Mouse (Mus musculus) myocyte (in vitro differentiated cells): ENCODE results near the gene Rnd2. TPM values are rescaled to one million over a fixed set of nuclear protein-coding genes. Genes with fewer than 3 reads are reported as not detected.
A peak's percentile ranks its signal among the peaks of the same experiment; 100 is the strongest.

ENCODE experiments used
- H3K27me3 ChIP-seq: one replicate; pipeline ENCODE4 v1.6.1; 2011; ENCODE audit not compliant: control insufficient read depth, insufficient read depth, insufficient read length
- H3K36me3 ChIP-seq: one replicate; pipeline ENCODE4 v1.6.1; 2011; ENCODE audit not compliant: control insufficient read depth, insufficient read depth
- H3K4me2 ChIP-seq: one replicate; pipeline ENCODE4 v1.6.1; 2011; ENCODE audit warnings: low read depth, control low read depth
- H3K4me3 ChIP-seq: one replicate; pipeline ENCODE4 v1.5.1; 2011; ENCODE audit warnings: mild to moderate bottlenecking, control low read depth, moderate library complexity
- H3K79me2 ChIP-seq: one replicate; pipeline ENCODE4 v1.6.1; 2011; ENCODE audit not compliant: control insufficient read depth, insufficient read depth
- H3ac ChIP-seq: one replicate; pipeline ENCODE4 v1.6.1; 2011; ENCODE audit not compliant: control insufficient read depth, insufficient read length
- CEBPB ChIP-seq: IDR thresholded peaks from 2 replicates; pipeline ENCODE4 v1.6.1; 2011; ENCODE audit warnings: mild to moderate bottlenecking, moderate library complexity; ENCODE audit not compliant: poor library complexity, insufficient read depth, severe bottlenecking
- E2F4 ChIP-seq: IDR thresholded peaks from one replicate; pipeline ENCODE4 v1.6.1; 2011; ENCODE audit warnings: mild to moderate bottlenecking, control low read depth, moderate library complexity; ENCODE audit not compliant: insufficient read depth
- MAX ChIP-seq: IDR thresholded peaks from one replicate; pipeline ENCODE4 v1.6.1; 2011; ENCODE audit warnings: low read depth, mild to moderate bottlenecking, control low read depth
- MYOD1 ChIP-seq, 3 experiments: IDR thresholded peaks; one replicate each; pipeline ENCODE4 v1.6.1; 2011; ENCODE audit warnings: control low read depth in 2 of 3, low read depth in 2 of 3, mild to moderate bottlenecking in 2 of 3, moderate library complexity in 1 of 3; ENCODE audit not compliant: insufficient read length in 2 of 3, control insufficient read depth in 1 of 3
- MYOG ChIP-seq, 3 experiments: IDR thresholded peaks; one replicate each; pipeline ENCODE4 v1.6.1; 2011; ENCODE audit warnings: control low read depth in 2 of 3, low read depth in 2 of 3, mild to moderate bottlenecking in 2 of 3; ENCODE audit not compliant: insufficient read length in 2 of 3, control insufficient read depth in 1 of 3, insufficient read depth in 1 of 3
- POLR2A ChIP-seq: IDR thresholded peaks from one replicate; pipeline ENCODE4 v1.6.1; 2011; ENCODE audit warnings: low read depth, mild to moderate bottlenecking, control low read depth, moderate library complexity; ENCODE audit not compliant: insufficient read length
- POLR2AphosphoS2 ChIP-seq: IDR thresholded peaks from one replicate; pipeline ENCODE4 v1.6.1; 2011; ENCODE audit warnings: low read depth, control low read depth; ENCODE audit not compliant: insufficient read length
- REST ChIP-seq: IDR thresholded peaks from one replicate; pipeline ENCODE4 v1.6.1; 2011; ENCODE audit warnings: mild to moderate bottlenecking, control low read depth, moderate library complexity; ENCODE audit not compliant: insufficient read depth, insufficient read length
- SRF ChIP-seq: IDR thresholded peaks from one replicate; pipeline ENCODE4 v1.6.1; 2011; ENCODE audit warnings: low read depth; ENCODE audit not compliant: control insufficient read depth, insufficient read length
- TCF12 ChIP-seq: IDR thresholded peaks from one replicate; pipeline ENCODE4 v1.6.1; 2011; ENCODE audit warnings: mild to moderate bottlenecking, control low read depth; ENCODE audit not compliant: poor library complexity, insufficient read depth, severe bottlenecking
- TCF3 ChIP-seq: IDR thresholded peaks from one replicate; pipeline ENCODE4 v1.6.1; 2011; ENCODE audit warnings: low read depth, control low read depth; ENCODE audit not compliant: insufficient read length
- USF1 ChIP-seq: IDR thresholded peaks from one replicate; pipeline ENCODE4 v1.6.1; 2011; ENCODE audit warnings: low read depth, mild to moderate bottlenecking, control low read depth, moderate library complexity
- polyA plus RNA-seq: library from polyadenylated mRNA; unstranded; fragments of >200 nt; fragmentation: generic; extraction: Trizol; gene quantifications from one replicate; pipeline ENCODE4 v1.2.1, GENCODE M21; 2012; ENCODE audit warnings: missing spikeins

The Rnd2 gene
- polyA plus RNA-seq, result 20.9 TPM

DNA sequence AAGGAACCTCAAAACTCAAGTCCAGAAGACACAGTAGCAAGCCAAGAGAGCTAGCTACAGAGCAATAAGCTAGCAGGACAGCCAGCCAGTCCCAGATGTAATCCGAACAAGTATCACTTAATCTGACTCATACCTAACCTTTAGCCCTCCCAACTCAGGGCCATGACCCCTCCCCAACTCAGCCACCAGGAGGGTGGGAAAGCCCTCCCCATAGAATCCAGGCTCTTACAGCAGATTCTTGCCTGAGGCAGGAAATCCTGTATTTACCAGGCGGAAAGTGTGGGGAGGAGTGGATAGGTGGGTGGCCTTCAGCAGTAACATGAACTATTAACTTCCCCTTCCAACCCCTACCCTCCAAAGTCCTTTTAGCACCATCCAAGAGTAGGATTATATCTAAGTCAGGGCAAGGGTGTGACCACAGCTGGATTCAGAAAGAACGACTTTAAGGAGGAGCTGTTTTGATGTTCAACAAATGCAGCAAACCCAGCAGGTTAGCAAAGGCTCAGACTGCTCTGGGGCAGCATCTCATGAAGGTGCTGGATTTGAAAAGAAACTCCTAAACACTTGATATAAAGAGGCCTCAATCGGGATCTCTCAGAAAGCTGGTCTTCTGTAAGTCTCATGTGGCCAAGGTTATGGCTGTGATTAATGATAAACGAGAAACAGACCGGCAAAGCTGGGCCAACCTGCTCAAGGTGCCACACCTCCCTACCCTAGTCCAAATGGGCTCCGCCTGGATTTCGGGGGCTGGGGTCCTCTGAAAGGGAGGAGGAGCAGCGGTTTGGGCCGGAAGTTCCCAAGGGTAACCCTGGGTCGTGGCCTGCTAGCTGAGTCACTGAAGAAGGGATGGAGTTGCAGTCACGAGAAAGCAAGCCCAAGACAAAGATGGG lies at the start of gene Rnd2:
TSS of gene Rnd2 (plus strand) at position 789 of the 890 bp plus-strand sequence.
- Histone ChIP-seq H3K4me3 (peak within 1 kb of the TSS; percentile 97), H3K36me3 (peaks cover 24% of the 10 kb centered on the region), H3K4me2 (peak within 1 kb of the TSS; percentile 83), H3ac (peak within 1 kb of the TSS; percentile 54), H3K79me2 (peaks cover 20% of the 10 kb centered on the region), H3K27me3 (no peaks in the 10 kb centered on the region)
- no peak for TF ChIP-seq CEBPB
- TF ChIP-seq USF1, result no peak
- TF ChIP-seq TCF12, result no peak
- no peak for TF ChIP-seq SRF
- TF ChIP-seq TCF3, result no peak
- TF ChIP-seq POLR2A, result no peak

DNA sequence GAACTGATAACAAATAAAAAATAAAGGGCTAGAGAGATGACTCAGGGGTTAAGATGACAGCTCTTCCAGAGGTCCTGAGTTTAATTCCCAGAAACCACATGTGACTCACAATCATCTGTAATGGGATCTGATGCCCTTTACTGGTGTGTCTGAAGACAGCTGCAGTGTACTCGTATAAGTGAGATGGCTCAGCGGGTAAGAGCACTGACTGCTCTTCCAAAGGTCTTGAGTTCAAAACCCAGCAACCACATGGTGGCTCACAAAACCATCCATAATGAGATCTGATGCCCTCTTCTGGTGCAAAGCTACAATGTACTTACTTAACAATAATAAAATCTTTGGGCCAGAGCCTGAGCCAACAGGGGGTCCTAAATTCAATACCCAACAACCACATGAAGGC lies 49.5 kb upstream of the Rnd2 start:
- no peak overlapping the region for H3K4me3 ChIP-seq
- no peak overlapping the region for H3ac ChIP-seq
- H3K36me3 ChIP-seq, result peaks cover 8% of the 10 kb centered on the region
- no peak overlapping the region for H3K4me2 ChIP-seq
- TF ChIP-seq SRF (no peak), TCF12 (peak; percentile 20), MYOD1 (IDR thresholded peaks at IDR 0.05; ENCODE audit: control insufficient read depth in 1 of 3, insufficient read length in 2 of 3, low read depth in 2 of 3) (peak; percentile 25 to 63 (median 60)), POLR2AphosphoS2 (no peak), USF1 (peak; percentile 67), MYOG (IDR thresholded peaks at IDR 0.05; ENCODE audit: control insufficient read depth in 1 of 3, insufficient read depth in 1 of 3, insufficient read length in 2 of 3, low read depth in 2 of 3) (peak in 1 of 3 experiments; percentile 49)
- H3K79me2 ChIP-seq, result no peaks in the 10 kb centered on the region
- H3K27me3 ChIP-seq, result no peaks in the 10 kb centered on the region

DNA sequence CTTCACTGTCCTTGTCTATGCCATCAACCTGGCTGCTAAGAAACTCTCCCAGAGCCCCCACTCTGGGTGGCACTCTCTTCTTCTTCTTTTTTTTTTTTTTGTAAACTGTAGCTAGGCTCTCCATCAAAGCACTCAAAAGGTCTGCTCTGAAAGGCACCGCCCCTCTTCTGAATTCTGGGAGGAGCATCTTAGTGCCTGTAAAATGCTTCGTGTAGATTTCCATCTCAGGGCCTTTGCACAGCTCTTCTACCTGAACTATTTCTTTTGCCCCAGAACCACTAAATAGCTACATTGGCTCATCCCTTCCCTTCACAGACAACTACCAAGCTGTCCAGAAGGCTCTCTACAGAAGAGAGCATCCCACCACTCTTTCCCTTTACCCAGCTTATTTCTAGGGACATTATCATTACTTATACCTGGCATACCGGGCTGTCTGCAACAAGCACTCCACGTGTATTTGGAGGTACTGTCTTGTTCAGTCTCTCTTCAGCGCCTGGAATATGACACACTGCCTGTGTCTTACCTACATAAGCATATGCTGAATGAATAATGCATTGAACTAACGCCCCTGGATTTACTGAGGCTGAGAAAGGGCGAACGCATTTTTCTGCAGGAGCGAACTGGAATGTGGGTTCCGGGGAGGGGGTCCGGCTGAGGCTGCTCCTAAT lies 48.2 kb upstream of the Rnd2 start:
- Histone ChIP-seq H3K27me3 (no peaks in the 10 kb centered on the region), H3K79me2 (no peaks in the 10 kb centered on the region), H3K36me3 (peaks cover 8% of the 10 kb centered on the region), H3ac (peak overlapping the region; percentile 24), H3K4me2 (peak overlapping the region; percentile 90), H3K4me3 (peak overlapping the region; percentile 57)
- no peak for TF ChIP-seq REST
- TF ChIP-seq POLR2A, result no peak
- no peak for TF ChIP-seq E2F4
- no peak for TF ChIP-seq SRF
- TF ChIP-seq TCF12, result no peak
- TF ChIP-seq POLR2AphosphoS2, result no peak
- no peak for TF ChIP-seq MYOD1 (IDR thresholded peaks at IDR 0.05; ENCODE audit: control insufficient read depth in 1 of 3, insufficient read length in 2 of 3, low read depth in 2 of 3)
- no peak for TF ChIP-seq MAX
- TF ChIP-seq CEBPB, result no peak
- TF ChIP-seq TCF3, result no peak
- TF ChIP-seq MYOG (IDR thresholded peaks at IDR 0.05; ENCODE audit: control insufficient read depth in 1 of 3, insufficient read depth in 1 of 3, insufficient read length in 2 of 3, low read depth in 2 of 3), result no peak
- TF ChIP-seq USF1, result no peak

DNA sequence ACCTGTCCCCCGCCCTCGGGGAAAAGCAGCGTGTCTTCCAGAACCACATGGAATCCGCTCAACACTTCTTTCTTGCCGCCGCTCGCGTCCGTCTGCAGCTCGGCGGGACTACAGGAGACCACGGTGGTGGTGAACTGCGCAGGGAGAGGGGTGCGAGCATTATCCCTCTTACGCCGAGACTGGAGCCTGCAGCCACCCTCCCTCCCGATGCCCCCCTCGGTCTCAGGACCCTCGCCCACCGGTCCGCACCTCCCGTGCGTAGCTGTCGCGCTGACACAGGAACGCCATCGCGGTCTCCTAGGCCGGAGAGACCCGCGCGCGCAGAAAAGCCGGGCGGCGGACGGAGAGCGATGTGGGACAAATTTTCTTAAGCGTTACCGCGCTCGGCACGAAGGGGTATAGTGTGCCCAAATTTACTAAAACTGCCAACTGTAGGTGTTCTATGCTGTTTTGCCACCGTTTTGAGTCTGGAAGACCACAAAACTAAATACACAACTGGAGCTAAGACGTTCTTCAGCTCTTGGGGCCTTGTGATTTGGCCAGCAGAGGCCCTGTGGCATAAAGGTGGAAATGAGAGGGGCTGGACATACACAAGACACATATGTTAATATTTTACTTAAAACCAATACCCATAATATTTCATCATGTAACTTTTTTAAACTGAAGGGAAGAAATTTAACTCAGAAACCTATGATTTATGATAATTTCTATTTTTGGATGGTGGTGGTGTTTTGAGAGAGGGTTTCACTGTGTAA lies 47.5 kb upstream of the Rnd2 start, which contains the start of gene Aarsd1:
TSS of gene Aarsd1 (minus strand) at position 515 of the 755 bp plus-strand sequence.
- H3ac ChIP-seq, result peak within 1 kb of the TSS; percentile 24
- TF ChIP-seq POLR2A, result peak; percentile 88
- TF ChIP-seq REST, result no peak
- TF ChIP-seq CEBPB, result no peak
- peak; percentile 93 for TF ChIP-seq POLR2AphosphoS2
- TF ChIP-seq MAX, result no peak
- TF ChIP-seq TCF12, result no peak
- no peak for TF ChIP-seq TCF3
- no peak for TF ChIP-seq USF1
- TF ChIP-seq SRF, result no peak
- peak in 1 of 3 experiments; percentile 10 for TF ChIP-seq MYOG (IDR thresholded peaks at IDR 0.05; ENCODE audit: control insufficient read depth in 1 of 3, insufficient read depth in 1 of 3, insufficient read length in 2 of 3, low read depth in 2 of 3)
- peak in 1 of 3 experiments; percentile 22 for TF ChIP-seq MYOD1 (IDR thresholded peaks at IDR 0.05; ENCODE audit: control insufficient read depth in 1 of 3, insufficient read length in 2 of 3, low read depth in 2 of 3)
- TF ChIP-seq E2F4, result peak; percentile 60
- H3K4me3 ChIP-seq, result peak within 1 kb of the TSS; percentile 57
- H3K36me3 ChIP-seq, result peaks cover 8% of the 10 kb centered on the region
- no peaks in the 10 kb centered on the region for H3K27me3 ChIP-seq
- H3K79me2 ChIP-seq, result no peaks in the 10 kb centered on the region
- peak within 1 kb of the TSS; percentile 90 for H3K4me2 ChIP-seq
